Mouse (Mus musculus) stomach, postnatal 0 days (tissue): ENCODE results near the gene Mgrn1.

Experiments
- CTCF ChIP-seq: IDR thresholded peaks from 2 replicates; pipeline ENCODE4 v1.5.1; 2016; ENCODE audit warnings: antibody characterized with exemption, low read depth, mild to moderate bottlenecking, moderate library complexity
- EP300 ChIP-seq: optimal IDR thresholded peaks from 2 replicates; pipeline ENCODE3; 2016; ENCODE audit warnings: antibody characterized with exemption

DNA sequence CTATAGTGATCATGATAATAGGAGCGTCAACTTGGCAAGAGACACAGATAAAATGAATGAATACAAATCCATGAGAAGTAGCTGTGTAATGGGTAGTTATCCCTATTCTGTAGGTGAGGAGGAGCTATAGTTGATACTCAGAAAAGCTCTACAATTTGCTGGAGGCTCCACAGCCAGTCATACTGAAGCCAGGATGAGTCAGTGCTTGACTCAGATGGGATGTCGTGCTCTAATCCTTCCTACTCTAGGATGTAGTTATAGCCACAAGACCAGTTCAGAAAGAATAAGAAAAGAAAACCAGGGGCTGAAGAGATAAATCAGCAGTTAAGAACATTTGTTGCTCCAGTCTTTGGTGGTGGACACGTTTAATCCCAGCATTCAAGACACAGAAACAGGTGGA is 48.4 kb upstream of the Mgrn1 start:
- no peak for TF ChIP-seq CTCF
- no peak for TF ChIP-seq EP300
